Mouse (Mus musculus) testis, adult 2 months (tissue): Measurements from ENCODE around the gene Helz. TPM values are rescaled to one million over a fixed set of nuclear protein-coding genes. Genes with fewer than 3 reads are reported as not detected.
"Not testable (repeated sequence)": the region's sequence is repeated elsewhere in the genome, so short reads cannot be mapped to it uniquely, and the experiment has no call there.

Source experiments
- H3K27ac ChIP-seq: fragments of 200-500 bp; 2 replicates; pipeline ENCODE4 v1.5.1; 2012; ENCODE audit warnings: low read depth, low read length; ENCODE audit not compliant: control insufficient read depth, insufficient read depth
- H3K27me3 ChIP-seq: fragments of 200-500 bp; 2 replicates; pipeline ENCODE4 v1.6.1; 2012; ENCODE audit warnings: mild to moderate bottlenecking, low read length, moderate library complexity; ENCODE audit not compliant: control insufficient read depth, insufficient read depth
- H3K36me3 ChIP-seq: fragments of 200-500 bp; 2 replicates; pipeline ENCODE4 v1.6.1; 2012; ENCODE audit warnings: mild to moderate bottlenecking, low read length; ENCODE audit not compliant: control insufficient read depth, insufficient read depth
- H3K4me1 ChIP-seq: fragments of 200-500 bp; 2 replicates; pipeline ENCODE4 v1.6.1; 2012; ENCODE audit warnings: low read length; ENCODE audit not compliant: control insufficient read depth, insufficient read depth
- H3K4me3 ChIP-seq: fragments of 200-500 bp; 2 replicates; pipeline ENCODE4 v1.5.1; 2012; ENCODE audit warnings: low read depth, mild to moderate bottlenecking, low read length, moderate library complexity, mixed read lengths; ENCODE audit not compliant: control insufficient read depth
- CTCF ChIP-seq: fragments of 200-500 bp; IDR thresholded peaks from 2 replicates; pipeline ENCODE4 v1.5.1; 2012; ENCODE audit warnings: low read depth, mild to moderate bottlenecking, inconsistent platforms, low read length, moderate library complexity; ENCODE audit not compliant: control insufficient read depth, insufficient read depth, insufficient replicate concordance
- POLR2A ChIP-seq: fragments of 200-500 bp; IDR thresholded peaks from 2 replicates; pipeline ENCODE4 v1.6.1; 2012; ENCODE audit warnings: low read depth, mild to moderate bottlenecking, inconsistent platforms, low read length, moderate library complexity; ENCODE audit not compliant: control insufficient read depth
- polyA plus RNA-seq: library from polyadenylated mRNA; depleted of rRNA; stranded (reverse); fragments of >200 nt; gene quantifications from 2 replicates; pipeline ENCODE4 v1.2.3, GENCODE M21; 2012

Helz gene
- polyA plus RNA-seq, 1 experiment, result 17.2 TPM

DNA sequence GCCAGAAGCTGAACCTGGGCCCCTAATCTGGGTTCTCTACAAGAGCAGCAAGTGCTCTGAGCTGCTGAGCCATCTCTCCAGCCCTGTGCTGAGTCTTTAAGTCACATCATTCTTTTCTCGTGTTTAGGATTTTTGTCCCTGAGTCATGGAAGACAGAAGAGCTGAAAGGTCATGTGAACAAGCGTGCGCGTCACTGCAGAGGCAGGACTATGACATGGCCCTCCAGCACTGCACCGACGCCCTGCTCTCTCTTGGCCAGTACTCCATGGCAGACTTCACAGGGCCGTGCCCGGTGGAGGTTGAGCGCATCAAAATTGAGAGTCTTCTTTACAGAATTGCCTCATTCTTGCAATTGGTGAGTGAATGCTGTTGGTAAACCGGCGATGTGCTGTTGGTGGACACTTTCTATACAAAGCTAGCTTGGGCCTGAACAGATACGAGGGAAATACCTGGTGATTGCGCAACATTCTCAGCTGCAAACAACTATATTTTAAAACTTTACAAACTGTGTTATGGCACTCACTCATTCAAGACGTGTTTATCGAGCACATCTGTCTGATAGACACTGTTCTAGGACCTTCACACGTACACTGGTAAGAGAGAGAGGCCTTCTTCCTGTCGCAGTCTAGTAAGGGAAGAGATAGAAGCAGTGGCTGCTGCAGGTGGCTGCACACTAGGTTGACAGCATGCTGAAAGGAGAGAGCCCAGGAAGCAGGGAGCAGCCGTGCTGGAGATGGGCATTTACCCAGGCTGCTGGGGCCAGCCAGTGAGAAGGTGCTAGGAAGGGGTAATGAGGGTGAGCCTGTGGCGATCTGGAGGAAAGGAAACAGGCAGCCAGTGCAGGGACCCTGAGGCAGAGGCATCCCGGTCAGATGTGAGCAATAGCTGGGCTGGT, 27.3 kb downstream of the Helz start:
- Histone ChIP-seq H3K27me3 (no peaks in the 10 kb centered on the region), H3K4me3 (no peak overlapping the region), H3K36me3 (peaks cover 4% of the 10 kb centered on the region; the same call in 1 of the 2 replicates), H3K27ac (no peak overlapping the region), H3K4me1 (peaks cover 5% of the 10 kb centered on the region; the same call in 1 of the 2 replicates)
- no peak for TF ChIP-seq POLR2A
- no peak for TF ChIP-seq CTCF

DNA sequence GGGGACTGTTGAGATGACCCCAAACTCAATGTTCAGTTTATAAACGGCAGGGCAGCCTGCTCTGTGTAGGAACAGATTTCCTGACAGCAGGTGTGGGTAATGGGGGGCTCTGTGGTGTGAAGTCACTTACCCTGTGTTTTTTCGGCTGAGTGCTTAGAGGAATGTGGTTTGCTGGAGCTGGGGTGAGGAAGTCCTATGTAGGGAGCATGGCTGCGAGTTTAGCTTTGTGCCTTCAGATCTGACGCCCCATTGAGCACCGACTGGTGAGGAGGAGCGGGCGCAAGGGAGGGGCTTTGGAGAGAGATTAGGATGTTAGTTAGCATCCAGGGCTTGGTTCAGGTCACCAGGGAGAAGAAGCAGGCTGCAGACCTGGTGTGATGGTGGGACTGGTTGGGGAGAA, 28.5 kb downstream of the Helz start:
- H3K4me1 ChIP-seq, result peaks cover 5% of the 10 kb centered on the region; the same call in 1 of the 2 replicates
- peaks cover 4% of the 10 kb centered on the region; the same call in 1 of the 2 replicates for H3K36me3 ChIP-seq
- no peaks in the 10 kb centered on the region for H3K27me3 ChIP-seq
- H3K4me3 ChIP-seq, result no peak overlapping the region
- TF ChIP-seq CTCF (no peak), POLR2A (no peak)
- no peak overlapping the region for H3K27ac ChIP-seq

DNA sequence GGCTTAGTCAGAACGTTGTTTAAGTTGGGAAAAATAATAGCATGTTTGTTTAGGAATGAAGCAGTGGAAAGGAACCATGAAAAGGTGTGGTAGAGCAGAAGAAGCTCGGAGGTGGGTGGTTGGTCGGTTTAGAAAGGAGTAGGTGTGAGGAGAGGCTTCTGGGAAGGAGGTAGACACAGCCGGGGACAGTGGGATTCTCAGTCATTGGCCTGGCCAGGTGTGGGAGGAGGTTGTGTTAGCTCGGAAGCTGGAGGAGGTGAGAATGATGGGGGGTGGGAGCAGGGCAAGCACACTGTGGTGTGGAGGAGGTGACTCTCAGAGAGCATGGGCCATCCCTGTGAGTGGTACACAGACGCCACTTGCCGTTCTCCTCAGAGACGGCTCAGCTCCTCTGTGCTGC, 29.7 kb downstream of the Helz start:
- Histone ChIP-seq H3K4me1 (peaks cover 5% of the 10 kb centered on the region; the same call in 1 of the 2 replicates), H3K27ac (no peak overlapping the region), H3K27me3 (no peaks in the 10 kb centered on the region), H3K4me3 (no peak overlapping the region), H3K36me3 (peaks cover 4% of the 10 kb centered on the region; the same call in 1 of the 2 replicates)
- no peak for TF ChIP-seq POLR2A
- TF ChIP-seq CTCF, result no peak

DNA sequence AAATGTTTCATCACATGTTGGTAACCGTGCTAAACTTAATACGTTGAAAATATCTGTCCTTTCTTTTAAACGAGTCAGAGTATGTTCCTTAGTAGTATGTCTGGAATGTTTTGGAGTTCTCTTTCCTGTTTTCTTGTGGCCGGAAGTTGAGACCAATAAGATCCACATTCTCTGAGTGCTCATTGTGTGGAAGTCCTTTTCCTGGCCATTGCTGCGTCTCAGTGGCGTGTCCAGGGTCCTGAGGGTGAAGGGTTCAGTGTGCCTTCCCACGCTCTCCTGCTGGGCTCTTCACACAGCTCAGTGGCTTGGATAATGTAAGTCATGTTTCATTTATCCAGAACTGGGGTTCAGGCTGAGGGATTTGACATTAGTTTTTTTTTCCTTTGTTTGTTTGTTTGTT, 30.5 kb downstream of the Helz start:
- Histone ChIP-seq H3K27ac (no peak overlapping the region), H3K27me3 (no peaks in the 10 kb centered on the region), H3K4me1 (peaks cover 5% of the 10 kb centered on the region; the same call in 1 of the 2 replicates), H3K36me3 (peaks cover 4% of the 10 kb centered on the region; the same call in 1 of the 2 replicates), H3K4me3 (no peak overlapping the region)
- TF ChIP-seq CTCF, result no peak

DNA sequence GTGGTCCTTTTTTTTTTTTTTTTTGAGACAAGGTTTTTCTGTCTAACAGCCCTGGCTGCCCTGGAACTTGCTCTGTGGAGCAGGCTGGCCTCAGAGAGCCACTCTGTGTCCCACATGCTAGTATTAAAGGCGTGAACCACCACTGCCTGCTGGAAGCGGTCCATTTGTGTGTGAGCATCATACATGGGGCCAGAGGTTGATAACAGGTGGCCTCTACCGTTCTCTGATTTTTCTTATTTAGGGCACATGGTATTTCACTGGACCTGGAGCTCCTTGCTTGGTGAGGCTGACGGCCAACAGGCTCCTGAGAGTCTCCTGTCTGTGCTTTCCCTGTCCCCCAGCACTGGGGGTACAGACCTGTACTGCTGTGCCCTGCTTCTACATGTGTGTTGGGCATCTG, 33.1 kb downstream of the Helz start:
- Histone ChIP-seq H3K27me3 (no peaks in the 10 kb centered on the region), H3K4me1 (no peaks in the 10 kb centered on the region), H3K36me3 (no peaks in the 10 kb centered on the region; the same call in 1 of the 2 replicates), H3K4me3 (no peak overlapping the region), H3K27ac (no peak overlapping the region)
- no peak for TF ChIP-seq POLR2A
- no peak for TF ChIP-seq CTCF

DNA sequence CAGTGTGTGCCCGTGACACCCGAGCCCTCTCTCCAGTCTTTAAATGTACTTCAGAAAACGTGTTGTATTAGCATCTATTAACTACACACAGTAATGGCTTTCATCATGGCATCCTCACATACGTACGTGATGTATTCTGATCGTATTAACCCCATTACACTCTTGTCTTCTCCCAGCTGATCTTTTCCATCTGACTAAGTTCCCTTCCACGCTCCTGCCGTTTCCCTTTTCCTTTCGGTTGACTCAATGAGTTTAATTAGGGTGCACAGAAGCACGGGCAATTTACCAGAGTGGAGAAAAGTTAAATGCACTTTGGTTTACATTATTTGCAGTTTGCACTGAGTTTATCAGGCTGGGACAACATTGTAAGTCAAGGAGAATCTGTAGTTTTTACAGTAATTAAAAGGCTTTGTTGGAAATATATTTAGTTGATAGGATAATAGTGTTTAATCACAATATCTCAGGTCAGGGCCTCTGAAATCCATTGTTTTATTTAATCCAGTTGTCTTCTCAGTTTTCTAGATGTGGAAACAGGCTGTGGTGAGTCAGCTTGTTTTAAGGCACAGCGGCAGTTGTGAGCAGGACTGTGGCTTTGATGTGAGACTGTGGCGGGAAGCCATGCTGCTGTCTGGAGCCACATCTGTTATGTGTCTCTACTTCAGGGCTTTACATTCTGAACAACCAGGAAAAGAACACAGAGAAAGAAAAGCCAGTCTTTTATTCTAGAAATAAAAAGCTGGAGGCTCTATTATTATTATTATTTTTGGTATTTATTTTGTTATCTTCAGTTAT, 37.1 kb downstream of the Helz start:
- no peak for TF ChIP-seq POLR2A
- TF ChIP-seq CTCF, result no peak
- no peak overlapping the region for H3K27ac ChIP-seq
- no peak overlapping the region for H3K4me3 ChIP-seq
- no peaks in the 10 kb centered on the region for H3K4me1 ChIP-seq
- no peaks in the 10 kb centered on the region for H3K27me3 ChIP-seq
- H3K36me3 ChIP-seq, result no peaks in the 10 kb centered on the region; the same call in 1 of the 2 replicates

DNA sequence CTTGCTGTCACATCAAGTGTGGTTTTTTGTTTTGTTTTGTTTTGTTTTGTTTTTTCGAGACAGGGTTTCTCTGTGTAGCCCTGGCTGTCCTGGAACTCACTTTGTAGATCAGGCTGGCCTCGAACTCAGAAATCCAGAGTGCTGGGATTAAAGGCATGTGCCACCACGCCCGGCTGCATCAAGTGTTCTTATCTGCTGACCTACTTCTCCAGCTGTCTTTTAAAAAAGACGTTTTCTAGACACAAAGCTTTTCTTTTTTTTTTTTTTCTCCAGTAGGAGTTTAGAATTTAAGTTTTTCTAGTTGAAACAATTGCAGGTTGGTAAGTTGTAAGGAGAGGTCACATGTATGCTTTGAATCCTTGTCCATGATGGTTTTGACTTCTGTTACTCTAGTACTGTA, 38.4 kb downstream of the Helz start:
- H3K27me3 ChIP-seq, H3K4me1 ChIP-seq, H3K36me3 ChIP-seq, H3K4me3 ChIP-seq, H3K27ac ChIP-seq: not testable (repeated sequence)
